Mouse (Mus musculus): ENCODE results near the gene Mcrip1. TPM values are rescaled to one million over a fixed set of nuclear protein-coding genes. Genes with fewer than 3 reads are reported as not detected.
"Not testable (repeated sequence)": the region's sequence is repeated elsewhere in the genome, so short reads cannot be mapped to it uniquely, and the experiment has no call there.

The Mcrip1 gene
- polyA plus RNA-seq, 1 experiment from 2014 or later: 212 TPM

GRCm38 (mm10) chr11:120514262-120514661, 35.3 kb downstream of the Mcrip1 start:
- H3K9me3 ChIP-seq; H3K4me3 ChIP-seq; H3K27me3 ChIP-seq (ENCODE audit: poor library complexity, severe bottlenecking); H3K27ac ChIP-seq; DNase-seq (ENCODE audit: extremely low spot score, low spot score); H3K36me3 ChIP-seq (replicated peaks): not testable (repeated sequence)
- H3K4me1 ChIP-seq: peaks cover 38% of the 10 kb centered on the region
- 95% methylated on average over 2 of the region's 2 CpGs for WGBS

- H3K4me1 ChIP-seq: peaks cover 34% of the 10 kb centered on the region
- H3K9me3 ChIP-seq: no peaks in the 10 kb centered on the region
- WGBS: 57% methylated on average over 6 of the region's 6 CpGs
- peaks cover 13% of the 10 kb centered on the region for H3K27me3 ChIP-seq (ENCODE audit: poor library complexity, severe bottlenecking)
- no peak overlapping the region for H3K27ac ChIP-seq
- no peaks in the 10 kb centered on the region for H3K36me3 ChIP-seq (replicated peaks)
- DNase-seq (ENCODE audit: extremely low spot score, low spot score): no peak
- no peak overlapping the region for H3K4me3 ChIP-seq
Measured at GRCm38 (mm10) chr11:120512790-120513453, 36.6 kb downstream of the Mcrip1 start.

GRCm38 (mm10) chr11:120510375-120511030, 39.0 kb downstream of the Mcrip1 start:
- H3K36me3 ChIP-seq (replicated peaks): no peaks in the 10 kb centered on the region
- peaks cover 29% of the 10 kb centered on the region for H3K4me1 ChIP-seq
- WGBS: 1% methylated on average over 16 of the region's 16 CpGs
- H3K4me3 ChIP-seq: peak overlapping the region; percentile 40
- H3K9me3 ChIP-seq: no peaks in the 10 kb centered on the region
- peaks cover 9% of the 10 kb centered on the region for H3K27me3 ChIP-seq (ENCODE audit: poor library complexity, severe bottlenecking)
- no peak for DNase-seq (ENCODE audit: extremely low spot score, low spot score)
- peak overlapping the region; percentile 82 for H3K27ac ChIP-seq

GRCm38 (mm10) chr11:120509940-120510339, 39.6 kb downstream of the Mcrip1 start:
- peak overlapping the region; percentile 82 for H3K27ac ChIP-seq
- 22% methylated on average over 4 of the region's 4 CpGs for WGBS
- H3K36me3 ChIP-seq (replicated peaks): no peaks in the 10 kb centered on the region
- H3K9me3 ChIP-seq: no peaks in the 10 kb centered on the region
- H3K4me1 ChIP-seq: peaks cover 27% of the 10 kb centered on the region
- H3K4me3 ChIP-seq: no peak overlapping the region
- DNase-seq (ENCODE audit: extremely low spot score, low spot score): no peak
- peaks cover 9% of the 10 kb centered on the region for H3K27me3 ChIP-seq (ENCODE audit: poor library complexity, severe bottlenecking)

GRCm38 (mm10) chr11:120508290-120508870, 41.1 kb downstream of the Mcrip1 start:
- no peaks in the 10 kb centered on the region for H3K36me3 ChIP-seq (replicated peaks)
- no peak overlapping the region for H3K27ac ChIP-seq
- H3K27me3 ChIP-seq (ENCODE audit: poor library complexity, severe bottlenecking): peaks cover 9% of the 10 kb centered on the region
- peaks cover 27% of the 10 kb centered on the region for H3K4me1 ChIP-seq
- 94% methylated on average over 9 of the region's 9 CpGs for WGBS
- H3K9me3 ChIP-seq: no peaks in the 10 kb centered on the region
- no peak for DNase-seq (ENCODE audit: extremely low spot score, low spot score)
- no peak overlapping the region for H3K4me3 ChIP-seq

- H3K9me3 ChIP-seq: no peaks in the 10 kb centered on the region
- H3K27me3 ChIP-seq (ENCODE audit: poor library complexity, severe bottlenecking): peaks cover 9% of the 10 kb centered on the region
- no peaks in the 10 kb centered on the region for H3K36me3 ChIP-seq (replicated peaks)
- no peak for DNase-seq (ENCODE audit: extremely low spot score, low spot score)
- no peak overlapping the region for H3K27ac ChIP-seq
- WGBS: 87% methylated on average over 13 of the region's 13 CpGs
- peaks cover 21% of the 10 kb centered on the region for H3K4me1 ChIP-seq
- H3K4me3 ChIP-seq: no peak overlapping the region
Measured at GRCm38 (mm10) chr11:120507611-120508289, 41.8 kb downstream of the Mcrip1 start.

GRCm38 (mm10) chr11:120506899-120507298, 42.6 kb downstream of the Mcrip1 start:
- Histone ChIP-seq H3K27me3 (ENCODE audit: poor library complexity, severe bottlenecking) (peaks cover 9% of the 10 kb centered on the region), H3K27ac (no peak overlapping the region), H3K36me3 (replicated peaks) (no peaks in the 10 kb centered on the region), H3K9me3 (no peaks in the 10 kb centered on the region), H3K4me3 (no peak overlapping the region), H3K4me1 (peaks cover 21% of the 10 kb centered on the region)
- DNase-seq (ENCODE audit: extremely low spot score, low spot score): no peak
- 63% methylated on average over 4 of the region's 4 CpGs for WGBS

- Histone ChIP-seq H3K4me1 (peaks cover 11% of the 10 kb centered on the region), H3K27me3 (ENCODE audit: poor library complexity, severe bottlenecking) (peaks cover 6% of the 10 kb centered on the region; the same call in 1 of the 2 replicates), H3K4me3 (no peak overlapping the region), H3K9me3 (no peaks in the 10 kb centered on the region), H3K27ac (no peak overlapping the region), H3K36me3 (replicated peaks) (no peaks in the 10 kb centered on the region)
- 91% methylated on average over 3 of the region's 3 CpGs for WGBS
- DNase-seq (ENCODE audit: extremely low spot score, low spot score): no peak
Measured at GRCm38 (mm10) chr11:120505661-120506060, 43.9 kb downstream of the Mcrip1 start.

GRCm38 (mm10) chr11:120501701-120502100, 47.8 kb downstream of the Mcrip1 start:
- no peaks in the 10 kb centered on the region for H3K9me3 ChIP-seq
- peaks cover 6% of the 10 kb centered on the region; the same call in 1 of the 2 replicates for H3K4me1 ChIP-seq
- peaks cover 27% of the 10 kb centered on the region for H3K36me3 ChIP-seq (replicated peaks)
- DNase-seq (ENCODE audit: extremely low spot score, low spot score): no peak
- no peak overlapping the region for H3K4me3 ChIP-seq
- 91% methylated on average over 4 of the region's 4 CpGs for WGBS
- H3K27me3 ChIP-seq (ENCODE audit: poor library complexity, severe bottlenecking): no peaks in the 10 kb centered on the region
- H3K27ac ChIP-seq: no peak overlapping the region

GRCm38 (mm10) chr11:120501018-120501417, 48.5 kb downstream of the Mcrip1 start:
- H3K27ac ChIP-seq: no peak overlapping the region
- 73% methylated on average over 6 of the region's 6 CpGs for WGBS
- no peaks in the 10 kb centered on the region for H3K9me3 ChIP-seq
- H3K27me3 ChIP-seq (ENCODE audit: poor library complexity, severe bottlenecking): no peaks in the 10 kb centered on the region
- peaks cover 6% of the 10 kb centered on the region; the same call in 1 of the 2 replicates for H3K4me1 ChIP-seq
- no peak overlapping the region for H3K4me3 ChIP-seq
- no peak for DNase-seq (ENCODE audit: extremely low spot score, low spot score)
- peaks cover 33% of the 10 kb centered on the region for H3K36me3 ChIP-seq (replicated peaks)

- no peak for DNase-seq (ENCODE audit: extremely low spot score, low spot score)
- 31% methylated on average over 3 of the region's 3 CpGs for WGBS
Measured at GRCm38 (mm10) chr11:120500357-120500756, 49.2 kb downstream of the Mcrip1 start.

GRCm38 (mm10) chr11:120499894-120500293, 49.6 kb downstream of the Mcrip1 start:
- Histone ChIP-seq H3K36me3 (replicated peaks) (peaks cover 45% of the 10 kb centered on the region), H3K9me3 (no peaks in the 10 kb centered on the region), H3K27ac (no peak overlapping the region), H3K27me3 (ENCODE audit: poor library complexity, severe bottlenecking) (no peaks in the 10 kb centered on the region), H3K4me3 (no peak overlapping the region), H3K4me1 (peaks cover 6% of the 10 kb centered on the region; the same call in 1 of the 2 replicates)
- WGBS: 93% methylated on average over 6 of the region's 6 CpGs
- DNase-seq (ENCODE audit: extremely low spot score, low spot score): no peak

More at GRCm38 (mm10) chr11:120500357-120500756, 49.2 kb downstream of the Mcrip1 start:
- no peak overlapping the region; the same call in 1 of the 2 replicates for H3K4me3 ChIP-seq
- no peaks in the 10 kb centered on the region for H3K9me3 ChIP-seq
- peaks cover 40% of the 10 kb centered on the region for H3K36me3 ChIP-seq (replicated peaks)
- H3K4me1 ChIP-seq: peaks cover 6% of the 10 kb centered on the region; the same call in 1 of the 2 replicates
- H3K27ac ChIP-seq: no peak overlapping the region
- H3K27me3 ChIP-seq (ENCODE audit: poor library complexity, severe bottlenecking): no peaks in the 10 kb centered on the region

All from forebrain, embryonic 10.5 days (tissue).